Mouse (Mus musculus): ENCODE measurements around the gene Abcd1. TPM values are rescaled to one million over a fixed set of nuclear protein-coding genes. Genes with fewer than 3 reads are reported as not detected.
"Not testable (repeated sequence)": the region's sequence is repeated elsewhere in the genome, so short reads cannot be mapped to it uniquely, and the experiment has no call there.

Abcd1 gene
- polyA plus RNA-seq, 1 experiment: 22.7 TPM

DNA sequence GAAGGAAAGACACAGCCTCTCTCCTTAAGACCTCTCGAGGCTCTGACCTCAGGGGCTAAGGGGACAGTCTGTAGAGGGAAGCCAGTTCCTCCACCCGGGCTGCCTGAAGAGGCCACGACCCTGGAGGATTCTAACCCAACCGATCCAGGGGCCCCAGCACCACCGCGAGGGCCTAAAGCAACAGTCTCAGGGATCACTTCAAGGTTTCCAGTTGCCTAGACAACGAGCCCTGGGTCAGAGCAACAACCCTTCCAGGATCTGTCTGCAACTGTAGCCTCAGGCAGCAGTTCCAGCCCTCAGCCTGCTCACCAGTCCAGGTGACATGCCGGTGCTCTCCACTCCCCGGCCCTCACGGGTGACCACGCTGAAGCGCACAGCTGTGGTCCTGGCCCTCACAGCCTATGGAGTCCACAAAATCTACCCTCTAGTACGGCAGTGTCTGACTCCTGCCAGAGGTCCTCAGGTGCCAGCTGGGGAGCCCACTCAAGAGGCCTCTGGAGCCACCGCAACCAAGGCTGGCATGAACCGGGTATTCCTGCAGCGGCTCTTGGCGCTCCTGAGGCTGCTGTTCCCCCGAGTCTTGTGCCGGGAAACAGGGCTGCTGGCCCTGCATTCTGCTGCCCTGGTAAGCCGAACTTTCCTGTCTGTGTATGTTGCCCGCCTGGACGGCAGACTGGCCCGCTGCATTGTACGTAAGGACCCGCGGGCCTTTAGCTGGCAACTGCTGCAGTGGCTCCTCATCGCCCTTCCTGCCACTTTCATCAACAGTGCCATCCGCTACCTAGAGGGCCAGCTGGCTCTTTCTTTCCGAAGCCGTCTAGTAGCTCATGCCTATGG lies 530 bp downstream of the Abcd1 start:
- Histone ChIP-seq H3K4me1 (ENCODE audit: control insufficient read depth, insufficient read depth, insufficient read length, low read length) (peaks cover 8% of the 10 kb centered on the region), H3K27ac (replicated peaks; ENCODE audit: low read depth, low read length) (peak overlapping the region; percentile 73), H3K4me3 (ENCODE audit: insufficient read depth, low read depth, low read length) (peak overlapping the region; percentile 60)

DNA sequence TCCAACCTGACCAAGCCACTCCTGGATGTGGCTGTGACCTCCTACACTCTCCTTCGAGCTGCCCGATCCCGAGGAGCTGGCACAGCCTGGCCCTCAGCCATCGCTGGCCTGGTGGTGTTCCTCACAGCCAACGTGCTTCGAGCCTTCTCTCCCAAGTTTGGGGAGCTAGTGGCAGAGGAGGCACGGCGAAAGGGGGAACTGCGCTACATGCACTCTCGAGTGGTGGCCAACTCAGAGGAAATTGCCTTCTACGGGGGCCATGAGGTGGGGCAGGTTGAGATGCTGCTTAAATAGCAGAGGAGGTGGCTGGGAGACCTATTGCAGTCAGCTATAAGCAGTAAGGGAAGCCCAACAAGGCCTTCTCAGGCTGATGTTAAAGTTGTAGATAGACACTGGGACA lies 1.3 kb downstream of the Abcd1 start:
- H3K4me3 ChIP-seq (ENCODE audit: insufficient read depth, low read depth, low read length): peak overlapping the region; percentile 60
- H3K4me1 ChIP-seq (ENCODE audit: control insufficient read depth, insufficient read depth, insufficient read length, low read length): peaks cover 8% of the 10 kb centered on the region
- peak overlapping the region; percentile 73 for H3K27ac ChIP-seq (replicated peaks; ENCODE audit: low read depth, low read length)

DNA sequence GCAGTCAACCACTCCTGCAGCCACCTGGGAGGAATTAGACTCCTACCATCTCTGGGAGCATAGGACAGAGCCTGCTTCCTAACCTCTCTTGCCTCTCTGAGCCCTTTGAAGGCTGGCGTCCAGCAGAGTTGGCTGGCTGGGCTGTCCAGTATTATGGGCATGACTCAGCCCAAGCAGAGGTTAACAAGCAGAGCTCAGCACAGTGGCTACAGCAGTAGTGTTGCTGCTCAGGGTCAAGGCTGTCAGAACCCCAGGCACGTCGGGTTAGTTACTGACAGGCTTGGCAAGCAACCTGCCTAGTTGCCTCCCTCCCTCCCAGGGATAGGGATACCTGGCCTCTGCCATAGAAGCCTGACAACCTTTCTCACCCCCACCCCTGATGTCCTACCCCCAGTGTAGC lies 1.9 kb downstream of the Abcd1 start:
- Histone ChIP-seq H3K27ac (replicated peaks; ENCODE audit: low read depth, low read length) (peak overlapping the region; percentile 73), H3K4me3 (ENCODE audit: insufficient read depth, low read depth, low read length) (peak overlapping the region; percentile 60), H3K4me1 (ENCODE audit: control insufficient read depth, insufficient read depth, insufficient read length, low read length) (peaks cover 8% of the 10 kb centered on the region)

DNA sequence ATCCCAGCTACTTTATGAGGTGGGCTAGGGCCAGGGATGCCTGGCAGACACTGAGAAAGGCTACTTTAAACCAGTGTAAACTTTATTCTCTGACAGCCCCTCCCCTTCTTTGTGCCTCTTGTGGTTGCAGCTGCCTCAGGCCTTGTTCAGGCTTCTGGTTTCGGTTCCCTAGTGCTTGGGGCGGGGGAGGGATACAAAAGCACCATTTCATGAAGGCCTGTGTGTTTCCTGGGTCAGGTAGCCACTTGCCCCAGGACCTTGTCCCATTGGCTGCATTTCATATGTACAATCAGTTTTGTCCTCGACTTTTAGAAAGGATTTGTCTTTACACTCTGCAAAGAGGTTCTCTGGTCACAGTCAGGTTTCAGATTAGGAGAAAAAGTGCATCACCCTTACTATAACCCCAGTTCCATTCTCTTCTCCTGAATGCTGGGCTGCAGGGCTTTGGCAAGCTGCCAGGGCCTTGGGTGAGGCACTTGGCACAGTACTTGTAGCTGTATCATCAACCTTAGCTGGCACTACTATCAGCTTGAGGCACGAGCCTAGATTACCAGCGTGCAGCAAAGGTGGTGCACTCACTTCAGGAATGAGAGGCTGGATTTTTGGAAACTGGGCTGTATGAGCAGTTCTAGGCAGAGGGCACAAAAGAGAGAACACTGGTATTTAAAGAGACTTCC lies 2.4 kb downstream of the Abcd1 start:
- Histone ChIP-seq H3K4me1 (ENCODE audit: control insufficient read depth, insufficient read depth, insufficient read length, low read length) (peaks cover 8% of the 10 kb centered on the region), H3K27ac (replicated peaks; ENCODE audit: low read depth, low read length) (peak overlapping the region; percentile 73), H3K4me3 (ENCODE audit: insufficient read depth, low read depth, low read length) (peak overlapping the region; percentile 60)

DNA sequence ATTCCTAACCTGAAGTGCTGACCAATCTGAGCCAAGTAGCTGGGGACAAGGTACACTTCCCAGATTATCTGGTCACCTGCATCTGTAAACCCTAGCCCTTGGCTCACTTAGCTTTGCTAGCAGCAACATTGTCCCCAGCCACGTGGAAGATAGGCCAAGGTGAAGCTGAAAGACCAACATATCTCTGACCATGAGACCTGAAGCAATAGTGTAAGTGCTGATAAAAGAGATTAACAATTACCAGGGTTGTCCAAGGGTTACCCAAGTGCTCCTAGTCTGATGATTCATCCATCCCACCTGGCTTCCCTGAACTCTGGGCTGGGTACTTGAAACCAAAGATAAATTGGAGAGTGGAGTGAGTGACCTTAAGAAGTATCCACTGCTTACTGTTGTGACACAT lies 14.5 kb downstream of the Abcd1 start:
- Histone ChIP-seq H3K27ac (replicated peaks; ENCODE audit: low read depth, low read length) (no peak overlapping the region), H3K4me1 (ENCODE audit: control insufficient read depth, insufficient read depth, insufficient read length, low read length) (no peaks in the 10 kb centered on the region), H3K4me3 (ENCODE audit: insufficient read depth, low read depth, low read length) (no peak overlapping the region)

DNA sequence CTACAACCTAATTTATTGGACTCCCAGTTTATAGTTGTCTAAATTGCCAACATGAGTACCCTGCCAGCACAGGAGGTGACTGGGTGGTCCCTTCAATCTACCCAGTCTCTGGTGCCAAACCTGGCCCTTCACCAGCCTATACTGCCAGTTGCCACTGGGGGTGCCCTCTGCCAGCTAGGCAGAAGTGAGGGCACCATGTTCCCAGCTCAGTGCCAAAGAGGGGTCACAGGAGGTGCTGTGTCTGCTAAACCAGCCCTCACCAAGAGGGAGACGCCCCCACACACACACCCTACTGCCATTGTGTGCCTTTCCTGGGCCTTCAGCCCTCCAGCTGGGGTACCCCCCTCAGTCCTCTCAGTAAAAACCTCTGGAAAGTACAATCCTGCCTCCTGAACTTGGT lies 21.8 kb downstream of the Abcd1 start:
- no peaks in the 10 kb centered on the region for H3K4me1 ChIP-seq (ENCODE audit: control insufficient read depth, insufficient read depth, insufficient read length, low read length)

DNA sequence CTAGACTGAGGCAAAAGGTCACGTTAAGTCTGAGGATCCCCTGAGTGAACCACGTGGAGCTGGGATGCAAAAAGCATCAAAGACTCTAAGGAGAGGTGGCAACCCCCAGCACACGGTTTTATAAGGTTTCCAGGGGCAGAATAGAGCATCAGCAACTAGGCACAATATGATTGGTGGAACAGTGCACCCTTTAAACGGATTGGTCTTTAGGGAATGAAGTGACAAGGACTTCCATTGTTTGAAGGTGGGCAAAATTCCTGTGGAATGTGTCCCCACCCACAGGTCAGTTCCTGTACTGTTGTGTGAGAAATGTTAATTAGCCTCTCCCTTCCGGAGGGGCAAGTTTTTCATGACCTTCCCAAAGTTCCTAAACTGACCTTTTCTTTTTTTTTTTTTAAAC lies 22.8 kb downstream of the Abcd1 start:
- no peak overlapping the region for H3K4me3 ChIP-seq (ENCODE audit: insufficient read depth, low read depth, low read length)
- no peak overlapping the region for H3K27ac ChIP-seq (replicated peaks; ENCODE audit: low read depth, low read length)
- H3K4me1 ChIP-seq (ENCODE audit: control insufficient read depth, insufficient read depth, insufficient read length, low read length): no peaks in the 10 kb centered on the region

More for the DNA sequence above, 21.8 kb downstream of the Abcd1 start:
- Histone ChIP-seq H3K27ac (replicated peaks; ENCODE audit: low read depth, low read length) (no peak overlapping the region), H3K4me3 (ENCODE audit: insufficient read depth, low read depth, low read length) (no peak overlapping the region)

DNA sequence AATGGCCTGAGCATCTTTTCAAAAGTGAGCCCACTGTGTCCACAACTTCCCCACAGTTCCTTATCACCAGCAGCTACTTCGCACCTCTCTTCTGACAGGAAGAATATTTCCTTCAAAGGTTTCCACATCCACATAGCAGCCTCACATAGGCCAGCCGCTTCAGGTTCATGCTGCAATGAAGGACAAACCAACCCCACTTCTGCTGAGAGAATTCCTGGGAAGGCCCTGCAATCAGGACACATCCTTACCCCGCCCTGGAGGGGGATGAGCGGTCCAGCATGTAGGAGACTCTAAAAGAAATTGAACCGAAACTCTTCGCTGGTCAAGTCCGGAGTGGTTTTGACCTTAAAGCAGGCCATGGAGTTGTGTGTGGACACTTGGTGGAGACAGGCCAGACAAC lies 23.4 kb downstream of the Abcd1 start:
- not testable (repeated sequence) for H3K4me1 ChIP-seq (ENCODE audit: control insufficient read depth, insufficient read depth, insufficient read length, low read length); H3K27ac ChIP-seq (replicated peaks; ENCODE audit: low read depth, low read length); H3K4me3 ChIP-seq (ENCODE audit: insufficient read depth, low read depth, low read length)

DNA sequence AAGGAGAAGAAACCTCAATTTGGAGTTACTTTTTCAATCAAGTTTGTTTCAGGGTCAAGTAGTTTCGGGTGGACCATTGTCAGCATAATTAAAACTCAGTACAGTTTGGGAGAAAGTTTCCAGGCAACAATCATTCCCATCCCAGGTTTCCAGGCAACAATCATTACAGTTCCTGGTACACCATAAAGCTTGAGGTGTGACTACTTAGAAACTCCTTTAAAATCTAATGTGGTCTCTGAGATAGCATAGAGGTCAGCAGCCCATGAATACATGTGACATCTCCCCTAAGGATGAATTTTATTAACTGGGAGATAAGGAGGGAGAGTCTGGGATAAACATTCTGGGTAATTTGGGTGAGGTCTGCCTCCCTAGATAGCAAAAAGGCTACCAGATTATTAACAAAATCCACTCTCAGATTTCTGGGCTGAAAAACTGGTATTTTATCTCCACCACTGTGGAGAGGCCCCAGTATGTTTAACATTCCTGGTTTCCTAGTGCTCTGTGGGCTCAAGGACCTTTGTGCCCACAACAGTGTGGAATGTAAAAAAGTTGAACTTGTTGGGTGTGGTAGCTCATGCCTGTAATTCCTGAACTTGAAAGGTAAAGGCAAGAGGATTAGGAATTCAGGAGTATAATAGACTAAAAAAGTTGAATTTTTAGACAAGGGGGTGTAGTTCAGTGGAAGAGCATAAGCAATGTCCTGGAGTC lies 28.5 kb downstream of the Abcd1 start:
- H3K4me3 ChIP-seq (ENCODE audit: insufficient read depth, low read depth, low read length): no peak overlapping the region
- H3K27ac ChIP-seq (replicated peaks; ENCODE audit: low read depth, low read length): no peak overlapping the region
- no peaks in the 10 kb centered on the region for H3K4me1 ChIP-seq (ENCODE audit: control insufficient read depth, insufficient read depth, insufficient read length, low read length)

DNA sequence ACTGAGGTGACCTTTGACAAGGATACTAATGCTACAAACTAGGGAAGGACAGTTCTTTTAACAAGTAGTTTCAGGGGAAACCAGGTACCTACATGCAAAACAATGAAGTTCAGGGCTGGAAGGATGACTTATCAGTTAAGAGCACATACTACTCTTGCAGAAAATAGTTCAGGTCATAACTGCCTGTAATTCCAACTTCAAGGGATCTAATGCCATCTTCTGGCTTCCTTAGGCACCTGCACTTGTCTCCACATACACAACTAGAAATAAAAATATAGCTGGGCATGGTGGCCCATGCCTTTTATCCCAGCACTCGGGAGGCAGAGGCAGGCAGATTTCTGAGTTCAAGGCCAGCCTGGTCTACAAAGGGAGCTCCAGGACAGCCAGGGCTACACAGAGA lies 32.6 kb downstream of the Abcd1 start:
- Histone ChIP-seq H3K27ac (replicated peaks; ENCODE audit: low read depth, low read length) (no peak overlapping the region), H3K4me1 (ENCODE audit: control insufficient read depth, insufficient read depth, insufficient read length, low read length) (no peaks in the 10 kb centered on the region), H3K4me3 (ENCODE audit: insufficient read depth, low read depth, low read length) (no peak overlapping the region)

DNA sequence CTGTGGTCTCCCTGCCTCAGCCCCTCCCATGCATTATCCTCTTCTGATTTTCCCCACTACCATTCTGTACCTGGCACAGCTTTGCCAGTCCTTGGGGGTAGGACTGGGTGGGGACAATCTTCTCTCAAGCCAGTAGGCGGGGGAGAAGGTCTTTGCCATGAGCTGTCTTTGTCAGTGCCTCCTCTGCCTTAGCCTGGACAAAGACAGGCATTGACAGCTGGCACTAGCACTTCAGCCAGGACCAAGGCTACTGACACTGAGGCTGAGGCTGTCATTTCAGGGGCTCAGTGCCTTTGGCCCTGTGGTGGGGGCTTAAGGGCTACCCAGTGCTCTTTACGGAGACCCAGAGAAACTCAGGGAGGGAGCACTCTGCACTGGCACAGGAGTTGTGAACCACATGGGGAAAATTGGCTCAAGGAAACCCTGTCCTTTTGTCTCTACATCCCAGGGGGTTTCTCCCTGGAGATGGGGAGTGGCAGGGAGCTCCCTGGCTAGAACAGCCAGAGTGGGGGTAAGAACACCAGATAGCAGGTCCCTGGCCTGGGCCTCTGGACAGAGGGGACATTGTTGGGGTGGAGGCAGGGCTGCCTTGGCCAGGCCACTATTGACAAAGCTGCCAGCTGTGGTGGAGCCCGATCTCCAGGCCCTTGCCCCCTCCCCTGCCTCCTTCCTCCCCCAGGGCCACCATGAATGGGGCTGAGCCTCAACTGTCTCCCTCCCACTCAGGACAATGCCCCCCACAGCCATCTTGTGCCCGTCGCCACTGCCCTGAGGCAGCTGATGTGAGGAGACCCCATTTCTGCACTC lies 40.1 kb downstream of the Abcd1 start, which contains the start of gene Plxnb3:
Gene Plxnb3 (plus strand): TSS at position 757 of the 807 bp plus-strand sequence.
- H3K4me1 ChIP-seq (ENCODE audit: control insufficient read depth, insufficient read depth, insufficient read length, low read length): no peaks in the 10 kb centered on the region
- no peak within 1 kb of the TSS for H3K4me3 ChIP-seq (ENCODE audit: insufficient read depth, low read depth, low read length)
- no peak within 1 kb of the TSS for H3K27ac ChIP-seq (replicated peaks; ENCODE audit: low read depth, low read length)

DNA sequence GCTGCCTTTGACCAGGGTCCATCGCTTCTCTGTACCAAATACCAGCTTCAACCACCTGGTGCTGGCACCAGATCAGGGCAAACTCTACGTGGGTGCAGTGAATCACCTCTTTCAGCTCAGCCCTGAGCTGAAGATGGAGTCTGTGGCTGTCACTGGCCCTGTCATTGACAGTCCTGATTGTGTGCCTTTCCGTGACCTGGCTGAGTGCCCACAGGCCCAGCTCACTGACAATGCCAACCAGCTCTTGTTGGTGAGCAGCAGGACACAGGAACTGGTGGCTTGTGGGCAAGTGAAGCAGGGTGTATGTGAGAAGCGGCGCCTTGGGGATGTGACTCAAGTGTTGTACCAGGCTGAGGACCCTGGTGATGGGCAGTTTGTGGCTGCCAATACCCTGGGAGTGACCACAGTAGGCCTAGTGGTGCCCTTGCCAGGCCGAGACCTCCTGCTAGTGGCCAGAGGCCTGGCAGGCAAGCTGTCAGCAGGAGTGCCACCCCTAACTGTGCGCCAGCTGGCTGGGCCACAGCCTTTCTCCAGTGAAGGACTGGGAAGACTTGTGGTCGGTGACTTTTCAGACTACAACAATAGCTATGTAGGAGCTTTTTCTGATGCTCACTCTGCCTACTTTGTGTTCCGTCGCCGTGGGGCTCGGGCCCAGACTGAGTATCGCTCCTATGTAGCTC lies 42.4 kb downstream of the Abcd1 start:
- Histone ChIP-seq H3K4me1 (ENCODE audit: control insufficient read depth, insufficient read depth, insufficient read length, low read length) (no peaks in the 10 kb centered on the region), H3K27ac (replicated peaks; ENCODE audit: low read depth, low read length) (no peak overlapping the region), H3K4me3 (ENCODE audit: insufficient read depth, low read depth, low read length) (no peak overlapping the region)

DNA sequence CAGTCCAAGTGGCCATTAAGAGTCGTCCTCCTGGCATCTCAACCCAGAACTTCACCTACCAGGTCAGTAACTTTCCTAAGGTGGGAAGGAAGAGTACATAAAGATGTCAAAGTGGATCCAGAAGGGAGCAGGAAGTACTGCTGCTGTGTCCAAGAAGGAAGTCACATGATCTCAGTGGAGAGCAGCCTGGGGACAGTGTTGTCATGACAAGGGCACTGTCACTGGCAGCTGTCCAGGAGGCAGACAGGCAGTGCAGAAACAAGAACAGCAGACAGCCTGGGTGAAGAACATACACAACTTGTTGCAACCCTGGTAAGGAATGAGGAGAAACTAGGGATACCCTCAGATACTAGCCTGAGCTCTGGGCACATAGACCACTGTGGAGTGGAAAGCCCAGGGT lies 48.9 kb downstream of the Abcd1 start:
- Histone ChIP-seq H3K4me3 (ENCODE audit: insufficient read depth, low read depth, low read length) (no peak overlapping the region), H3K27ac (replicated peaks; ENCODE audit: low read depth, low read length) (peak overlapping the region; percentile 21; the same call in 1 of the 2 replicates), H3K4me1 (ENCODE audit: control insufficient read depth, insufficient read depth, insufficient read length, low read length) (no peaks in the 10 kb centered on the region)

DNA sequence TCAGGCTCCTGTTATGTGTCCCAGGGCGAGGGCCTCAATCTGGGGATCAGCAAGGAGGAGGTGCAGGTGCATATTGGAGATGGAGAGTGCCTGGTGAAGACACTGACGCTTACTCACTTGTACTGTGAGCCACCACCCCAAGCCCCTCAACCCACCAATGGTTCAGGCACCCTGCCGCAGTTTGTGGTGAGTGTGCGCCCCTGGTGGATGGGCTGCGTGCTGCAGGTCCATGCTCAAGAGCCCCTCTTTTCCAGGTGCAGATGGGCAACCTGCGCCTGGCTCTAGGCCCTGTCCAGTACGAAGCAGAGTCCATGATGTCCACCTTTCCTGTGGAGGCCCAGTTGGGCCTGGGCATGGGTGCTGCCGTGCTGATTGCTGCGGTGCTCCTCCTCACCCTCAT lies 50.9 kb downstream of the Abcd1 start:
- Histone ChIP-seq H3K4me3 (ENCODE audit: insufficient read depth, low read depth, low read length) (no peak overlapping the region), H3K27ac (replicated peaks; ENCODE audit: low read depth, low read length) (no peak overlapping the region), H3K4me1 (ENCODE audit: control insufficient read depth, insufficient read depth, insufficient read length, low read length) (no peaks in the 10 kb centered on the region)
